Mouse (Mus musculus): ENCODE results near the gene Gm15446. TPM values are rescaled to one million over a fixed set of nuclear protein-coding genes. Genes with fewer than 3 reads are reported as not detected.

The Gm15446 gene
- polyA plus RNA-seq (2015; fragmentation: Nextera tagmentation; extraction: Ambion mirVana): 0.42 and 0.61 TPM in 2 replicates

DNA sequence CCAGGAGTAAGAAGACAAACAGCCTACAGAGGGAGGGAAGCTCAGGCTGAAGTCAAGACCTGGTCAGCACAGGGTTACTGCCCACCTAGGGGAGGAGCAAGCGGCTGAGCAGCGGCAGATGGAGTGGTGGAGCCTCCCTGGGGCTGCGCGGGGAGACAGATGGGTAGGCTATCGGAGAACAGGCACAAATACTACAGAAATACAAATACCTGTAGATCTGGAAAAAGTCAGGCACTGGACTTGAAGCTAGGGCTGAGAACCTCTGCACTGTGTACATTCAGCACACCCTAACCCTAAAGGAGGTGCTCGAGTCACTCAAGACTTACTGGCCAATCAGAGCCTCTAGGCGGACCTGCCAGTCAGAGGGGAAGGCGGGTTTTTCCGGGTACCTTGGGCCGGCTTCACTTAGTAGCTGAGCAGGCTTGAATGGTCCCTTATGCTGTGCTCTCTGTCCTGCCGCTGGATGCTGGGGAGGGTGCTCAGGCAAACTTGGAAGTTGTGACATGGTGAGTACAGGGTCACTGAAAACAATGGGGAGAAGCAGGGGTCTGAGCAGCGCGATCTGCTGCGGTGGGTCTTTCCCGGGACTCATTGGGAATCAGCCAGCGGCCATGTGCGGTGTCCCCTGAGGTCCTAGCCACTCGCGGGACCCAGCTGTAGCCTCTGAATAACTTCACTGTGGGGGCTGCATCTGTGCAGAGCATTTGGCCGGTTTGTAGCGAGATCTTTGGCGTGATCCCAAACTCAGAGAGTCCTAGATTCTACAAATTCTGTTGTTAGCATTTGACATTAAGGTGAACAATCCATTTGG, at the start of gene Gm15446:
Gene Gm15446, plus strand, starts transcription at position 140 of the 811 bp plus-strand sequence.

Other genes with a start within 250 kb of the Gm15446 start
- gene 5430403G16Rik, start 232.4 kb upstream of the Gm15446 start, polyA plus RNA-seq (2015; fragmentation: Nextera tagmentation; extraction: Ambion mirVana): 0.75 and 1.2 TPM in 2 replicates
- gene 4930522L14Rik, start 171.5 kb upstream of the Gm15446 start, polyA plus RNA-seq (2015; fragmentation: Nextera tagmentation; extraction: Ambion mirVana): 7.6 and 9.0 TPM in 2 replicates
- gene Zfp932, start 73.1 kb downstream of the Gm15446 start, polyA plus RNA-seq (2015; fragmentation: Nextera tagmentation; extraction: Ambion mirVana): 15.3 and 16.2 TPM in 2 replicates
- 1.6 and 1.8 TPM in 2 replicates for gene Gm17655, start 149.1 kb downstream of the Gm15446 start, polyA plus RNA-seq (2015; fragmentation: Nextera tagmentation; extraction: Ambion mirVana)
- gene Gm35315, start 171.0 kb downstream of the Gm15446 start, polyA plus RNA-seq (2015; fragmentation: Nextera tagmentation; extraction: Ambion mirVana): 0.41 and 0.61 TPM in 2 replicates
- 0.36 and 0.49 TPM in 2 replicates for gene Plcxd1, start 176.6 kb downstream of the Gm15446 start, polyA plus RNA-seq (2015; fragmentation: Nextera tagmentation; extraction: Ambion mirVana)
- 13.4 and 17.1 TPM in 2 replicates for gene Gtpbp6, start 184.8 kb downstream of the Gm15446 start, polyA plus RNA-seq (2015; fragmentation: Nextera tagmentation; extraction: Ambion mirVana)
- gene Zfp605, start 186.7 kb downstream of the Gm15446 start, polyA plus RNA-seq (2015; fragmentation: Nextera tagmentation; extraction: Ambion mirVana): 2.4 and 3.0 TPM in 2 replicates
- gene Chfr, start 212.4 kb downstream of the Gm15446 start, polyA plus RNA-seq (2015; fragmentation: Nextera tagmentation; extraction: Ambion mirVana): 26.3 and 26.4 TPM in 2 replicates

Measured in spleen, postnatal 0 days (tissue).